Mouse (Mus musculus) CH12.LX (cell line): ENCODE measurements around the gene Hoxd8. TPM values are rescaled to one million over a fixed set of nuclear protein-coding genes. Genes with fewer than 3 reads are reported as not detected.

ENCODE experiments used
- DNase-seq: peaks from one replicate; pipeline ENCODE4 v3.0.0-alpha.2; 2013; ENCODE audit errors: extremely low read depth
- H3K27ac ChIP-seq: 2 replicates; pipeline ENCODE4 v1.5.1; 2012; ENCODE audit warnings: low read depth, mild to moderate bottlenecking, control low read depth, moderate library complexity; ENCODE audit not compliant: insufficient read depth
- H3K27me3 ChIP-seq: replicated peaks from 2 replicates; pipeline ENCODE3; 2012; ENCODE audit warnings: inconsistent platforms
- H3K36me3 ChIP-seq, 2 experiments: replicated peaks in 1 of 2; 2 replicates each; pipeline versions ENCODE3 to v1.6.1; 2012; ENCODE audit warnings: inconsistent platforms in 1 of 2, low read length in 1 of 2, mild to moderate bottlenecking in 1 of 2, mixed read lengths in 1 of 2, moderate library complexity in 1 of 2; ENCODE audit not compliant: control insufficient read depth in 1 of 2, insufficient read depth in 1 of 2
- H3K4me1 ChIP-seq, 2 experiments: 2 replicates each; pipeline ENCODE4 v1.6.1; 2012; ENCODE audit warnings: inconsistent platforms in 1 of 2, moderate library complexity in 1 of 2; ENCODE audit not compliant: insufficient read depth in 2 of 2, control insufficient read depth in 1 of 2
- H3K4me2 ChIP-seq: 2 replicates; pipeline ENCODE4 v1.6.1; 2012; ENCODE audit warnings: low read depth, mild to moderate bottlenecking, control low read depth; ENCODE audit not compliant: poor library complexity, insufficient read depth, severe bottlenecking
- H3K4me3 ChIP-seq, 3 experiments: fragments of 150-350 bp in 1 of 3; sonication (generic) in 1 of 3; replicated peaks in 1 of 3; 2 replicates each; pipeline versions ENCODE3 to v1.5.1; 2011 to 2012; ENCODE audit warnings: low read depth in 2 of 3, low read length in 2 of 3, mild to moderate bottlenecking in 2 of 3, moderate library complexity in 2 of 3, control low read depth in 1 of 3, improper control_type of control experiment in 1 of 3, inconsistent platforms in 1 of 3, mixed read lengths in 1 of 3; ENCODE audit not compliant: poor library complexity in 1 of 3
- H3K79me2 ChIP-seq: replicated peaks from 2 replicates; pipeline ENCODE4 v1.6.1; 2012; ENCODE audit warnings: mild to moderate bottlenecking, moderate library complexity; ENCODE audit not compliant: control insufficient read depth, poor library complexity, insufficient read depth, severe bottlenecking; ENCODE audit errors: extremely low read depth
- H3K9ac ChIP-seq: 2 replicates; pipeline ENCODE4 v1.6.1; 2012; ENCODE audit warnings: low read depth, mild to moderate bottlenecking, control low read depth, moderate library complexity; ENCODE audit not compliant: insufficient read depth
- H3K9me3 ChIP-seq: replicated peaks from 2 replicates; pipeline ENCODE3; 2012; ENCODE audit warnings: low read length, inconsistent platforms, mixed read lengths
- BHLHE40 ChIP-seq: IDR thresholded peaks from 2 replicates; pipeline ENCODE4 v1.6.1; 2011; ENCODE audit warnings: mild to moderate bottlenecking, low read depth, low read length, improper control_type of control experiment
- CHD2 ChIP-seq: IDR thresholded peaks from 2 replicates; pipeline ENCODE4 v1.6.1; 2011; ENCODE audit warnings: low read length, improper control_type of control experiment
- CTCF ChIP-seq, 2 experiments: IDR thresholded peaks in 1 of 2; conservative IDR thresholded peaks in 1 of 2; 2 replicates each; pipeline ENCODE4 v1.5.1; 2011 to 2012; ENCODE audit warnings: low read depth in 2 of 2, low read length in 2 of 2, improper control_type of control experiment in 1 of 2, inconsistent platforms in 1 of 2, mild to moderate bottlenecking in 1 of 2, moderate library complexity in 1 of 2
- E2F4 ChIP-seq: IDR thresholded peaks from 2 replicates; pipeline ENCODE4 v1.6.1; 2011; ENCODE audit warnings: low read depth, low read length, improper control_type of control experiment; ENCODE audit not compliant: insufficient replicate concordance
- EP300 ChIP-seq: IDR thresholded peaks from 2 replicates; pipeline ENCODE4 v1.6.1; 2011; ENCODE audit warnings: low read length, improper control_type of control experiment
- ETS1 ChIP-seq: conservative IDR thresholded peaks from 2 replicates; pipeline ENCODE4 v1.6.1; 2012; ENCODE audit warnings: low read depth, mild to moderate bottlenecking, inconsistent platforms, low read length, improper control_type of control experiment, moderate library complexity
- HCFC1 ChIP-seq: IDR thresholded peaks from 2 replicates; pipeline ENCODE4 v1.6.1; 2012; ENCODE audit warnings: low read depth, mild to moderate bottlenecking, inconsistent platforms, low read length, improper control_type of control experiment
- IRF4 ChIP-seq: IDR thresholded peaks from 2 replicates; pipeline ENCODE4 v1.6.1; 2014; ENCODE audit warnings: low read depth, mild to moderate bottlenecking, inconsistent platforms, low read length, improper control_type of control experiment
- JUN ChIP-seq: IDR thresholded peaks from 2 replicates; pipeline ENCODE4 v1.6.1; 2011; ENCODE audit warnings: low read depth, mild to moderate bottlenecking, low read length, improper control_type of control experiment, moderate library complexity; ENCODE audit not compliant: insufficient read depth
- JUND ChIP-seq: conservative IDR thresholded peaks from 2 replicates; pipeline ENCODE4 v1.6.1; 2011; ENCODE audit warnings: low read depth, low read length, improper control_type of control experiment
- KAT2A ChIP-seq: IDR thresholded peaks from 2 replicates; pipeline ENCODE4 v1.6.1; 2012; ENCODE audit warnings: low read length, improper control_type of control experiment, inconsistent platforms; ENCODE audit not compliant: insufficient replicate concordance
- MAFK ChIP-seq: IDR thresholded peaks from 2 replicates; pipeline ENCODE4 v1.6.1; 2011; ENCODE audit warnings: low read length, improper control_type of control experiment; ENCODE audit not compliant: insufficient replicate concordance
- MAX ChIP-seq: IDR thresholded peaks from 2 replicates; pipeline ENCODE4 v1.6.1; 2011; ENCODE audit warnings: low read length, improper control_type of control experiment
- MAZ ChIP-seq: IDR thresholded peaks from 2 replicates; pipeline ENCODE4 v1.6.1; 2012; ENCODE audit warnings: low read depth, mild to moderate bottlenecking, inconsistent platforms, low read length, improper control_type of control experiment, moderate library complexity
- MEF2A ChIP-seq: IDR thresholded peaks from 2 replicates; pipeline ENCODE4 v1.6.1; 2014; ENCODE audit warnings: low read depth, mild to moderate bottlenecking, inconsistent platforms, low read length, improper control_type of control experiment, borderline replicate concordance
- NELFE ChIP-seq: IDR thresholded peaks from 2 replicates; pipeline ENCODE4 v1.6.1; 2011; ENCODE audit warnings: low read depth, low read length, improper control_type of control experiment
- PAX5 ChIP-seq: IDR thresholded peaks from 2 replicates; pipeline ENCODE4 v1.6.1; 2012; ENCODE audit warnings: low read length, inconsistent platforms, mixed read lengths
- POLR2A ChIP-seq: IDR thresholded peaks from 2 replicates; pipeline ENCODE4 v1.6.1; 2011; ENCODE audit warnings: low read depth, mild to moderate bottlenecking, improper control_type of control experiment, low read length
- POLR2AphosphoS2 ChIP-seq: IDR thresholded peaks from 2 replicates; pipeline ENCODE4 v1.6.1; 2011; ENCODE audit warnings: low read depth, low read length, improper control_type of control experiment
- RAD21 ChIP-seq: IDR thresholded peaks from 2 replicates; pipeline ENCODE4 v1.6.1; 2011; ENCODE audit warnings: low read depth, mild to moderate bottlenecking, low read length, improper control_type of control experiment, moderate library complexity
- SMC3 ChIP-seq: IDR thresholded peaks from 2 replicates; pipeline ENCODE4 v1.6.1; 2011; ENCODE audit warnings: low read depth, low read length, improper control_type of control experiment
- TCF12 ChIP-seq: IDR thresholded peaks from 2 replicates; pipeline ENCODE4 v1.6.1; 2014; ENCODE audit warnings: low read depth, mild to moderate bottlenecking, inconsistent platforms, low read length, improper control_type of control experiment
- USF1 ChIP-seq: IDR thresholded peaks from 2 replicates; pipeline ENCODE4 v1.6.1; 2014; ENCODE audit warnings: low read depth, mild to moderate bottlenecking, inconsistent platforms, low read length, improper control_type of control experiment
- USF2 ChIP-seq: conservative IDR thresholded peaks from 2 replicates; pipeline ENCODE4 v1.6.1; 2011; ENCODE audit warnings: low read depth, low read length, improper control_type of control experiment
- ZMIZ1 ChIP-seq: IDR thresholded peaks from 2 replicates; pipeline ENCODE4 v1.6.1; 2012; ENCODE audit warnings: low read depth, mild to moderate bottlenecking, inconsistent platforms, low read length, improper control_type of control experiment
- dilution Hi-C: fragments of 300-500 bp; cut with MboI; formaldehyde crosslinking; loops from 2 replicates; pipeline ENCODE4 v1.14.3; 2020; ENCODE audit warnings: low sequenced_read_pairs; ENCODE audit not compliant: extremely low pct_unique_long_range_greater_than_20kb, extremely low pct_ligation_motif_present
- in situ Hi-C: fragments of 300-500 bp; cut with MboI; formaldehyde crosslinking; loops from 3 replicates; pipeline ENCODE4 v1.14.3; 2019; ENCODE audit warnings: low sequenced_read_pairs, low pct_ligation_motif_present, low pct_unique_long_range_greater_than_20kb, mixed read lengths
- polyA plus RNA-seq: library from polyadenylated mRNA; unstranded; fragments of >175 nt; gene quantifications from 2 replicates; pipeline ENCODE4 v1.2.1, GENCODE M21; 2012; ENCODE audit warnings: low read depth; ENCODE audit not compliant: insufficient read length
- total RNA-seq, 2 experiments: library from RNA; depleted of rRNA; stranded (reverse); fragments of 300-350 nt in 1 of 2; fragments of >200 nt in 1 of 2; gene quantifications; 2 replicates each; pipeline ENCODE4 v1.2.3; 2012 to 2014

Gene Hoxd8
- total and polyA plus RNA-seq, 3 experiments: 0.20 to 0.31 TPM; not detected in 1

DNA sequence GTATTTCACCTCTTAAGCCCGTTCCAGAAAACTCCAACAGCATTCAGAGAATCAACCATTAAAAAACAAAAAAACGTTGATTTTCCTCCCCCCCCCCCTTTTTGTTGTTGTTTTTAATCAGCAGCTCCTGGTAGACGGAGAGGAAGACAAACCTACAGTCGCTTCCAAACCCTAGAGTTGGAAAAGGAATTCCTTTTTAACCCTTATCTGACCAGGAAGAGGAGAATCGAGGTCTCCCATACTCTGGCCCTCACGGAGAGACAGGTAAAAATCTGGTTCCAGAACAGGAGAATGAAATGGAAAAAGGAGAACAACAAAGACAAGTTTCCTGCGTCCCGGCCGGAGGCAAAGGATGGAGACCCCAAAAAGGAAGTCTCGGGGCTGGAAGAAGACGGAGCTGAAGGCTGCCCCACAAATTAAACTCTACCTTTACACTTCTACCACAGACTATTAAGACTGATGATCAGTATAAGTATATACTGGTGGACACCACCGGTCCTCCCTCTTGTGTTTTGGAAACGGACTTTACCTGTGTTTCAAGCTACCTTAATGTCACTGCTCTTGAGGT is 2.1 kb downstream of the Hoxd8 start:
- Histone ChIP-seq H3K36me3 (no peaks in the 10 kb centered on the region), H3K9me3 (no peaks in the 10 kb centered on the region), H3K4me3 (no peak overlapping the region), H3K27ac (no peak overlapping the region), H3K9ac (no peak overlapping the region), H3K4me1 (peaks cover 0 to 4% of the 10 kb centered on the region in 2 experiments; a peak in 2 of 4 replicates), H3K4me2 (no peak overlapping the region), H3K27me3 (peaks cover 6% of the 10 kb centered on the region), H3K79me2 (no peaks in the 10 kb centered on the region)
- dilution Hi-C loops (no loop called here), in situ Hi-C loops (loop anchor here (25.0 kb wide), 1 partner anchor 881 kb away; no protein-coding TSS in a partner anchor)
- no peak for DNase-seq
- TF ChIP-seq CHD2 (no peak), SMC3 (no peak), BHLHE40 (no peak), EP300 (no peak), MEF2A (no peak), IRF4 (no peak)

DNA sequence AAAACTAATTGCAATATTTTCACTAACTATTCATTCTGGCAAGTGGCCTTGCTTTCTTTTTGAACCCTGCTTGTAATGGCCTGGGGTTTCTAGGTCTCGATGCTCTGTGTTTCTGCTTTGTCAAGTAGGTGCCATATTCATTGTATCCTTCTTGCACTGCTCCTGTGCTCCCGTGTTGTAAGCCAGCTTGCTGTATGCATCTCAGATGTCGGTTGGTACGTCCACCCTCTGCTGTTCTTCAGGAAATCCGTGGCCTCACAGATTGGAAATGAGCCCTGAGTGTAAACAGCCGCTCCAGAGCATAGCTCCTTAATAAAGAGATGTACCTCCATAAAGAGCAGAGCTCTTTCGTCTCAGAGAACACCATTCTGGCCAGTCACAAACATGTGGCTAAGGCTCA is 3.2 kb downstream of the Hoxd8 start:
- Histone ChIP-seq H3K27ac (no peak overlapping the region), H3K36me3 (no peaks in the 10 kb centered on the region), H3K9ac (no peak overlapping the region), H3K27me3 (peaks cover 6% of the 10 kb centered on the region), H3K9me3 (peaks cover 4% of the 10 kb centered on the region), H3K4me1 (peaks cover 0 to 4% of the 10 kb centered on the region in 2 experiments; a peak in 2 of 4 replicates), H3K4me3 (no peak overlapping the region), H3K79me2 (no peaks in the 10 kb centered on the region), H3K4me2 (no peak overlapping the region)
- no peak for TF ChIP-seq USF2
- no peak for TF ChIP-seq POLR2AphosphoS2
- no peak for TF ChIP-seq CTCF (conservative IDR thresholded peaks at IDR 0.05 in 1 of 2, IDR thresholded peaks at IDR 0.05 in 1 of 2; ENCODE audit: low read depth in 2 of 2, low read length in 2 of 2)
- no peak for TF ChIP-seq POLR2A
- no peak for TF ChIP-seq TCF12
- no peak for TF ChIP-seq CHD2
- TF ChIP-seq MAZ: no peak
- TF ChIP-seq RAD21: no peak
- TF ChIP-seq MAX: no peak
- TF ChIP-seq HCFC1: no peak
- no peak for TF ChIP-seq ETS1
- no peak for TF ChIP-seq JUND
- no peak for TF ChIP-seq PAX5
- no peak for TF ChIP-seq ZMIZ1
- TF ChIP-seq NELFE: no peak
- TF ChIP-seq MAFK: no peak
- no peak for TF ChIP-seq JUN
- no peak for TF ChIP-seq KAT2A
- TF ChIP-seq E2F4: no peak
- no peak for TF ChIP-seq USF1
- no peak for DNase-seq
- dilution Hi-C loops (no loop called here), in situ Hi-C loops (loop anchor here (25.0 kb wide), 1 partner anchor 880 kb away; no protein-coding TSS in a partner anchor)
